Mouse (Mus musculus) stomach, postnatal 0 days (tissue): ENCODE results near the gene Galnt14.

Source experiments
- CTCF ChIP-seq: IDR thresholded peaks from 2 replicates; pipeline ENCODE4 v1.5.1; 2016; ENCODE audit warnings: antibody characterized with exemption, low read depth, mild to moderate bottlenecking, moderate library complexity
- EP300 ChIP-seq: optimal IDR thresholded peaks from 2 replicates; pipeline ENCODE3; 2016; ENCODE audit warnings: antibody characterized with exemption

DNA sequence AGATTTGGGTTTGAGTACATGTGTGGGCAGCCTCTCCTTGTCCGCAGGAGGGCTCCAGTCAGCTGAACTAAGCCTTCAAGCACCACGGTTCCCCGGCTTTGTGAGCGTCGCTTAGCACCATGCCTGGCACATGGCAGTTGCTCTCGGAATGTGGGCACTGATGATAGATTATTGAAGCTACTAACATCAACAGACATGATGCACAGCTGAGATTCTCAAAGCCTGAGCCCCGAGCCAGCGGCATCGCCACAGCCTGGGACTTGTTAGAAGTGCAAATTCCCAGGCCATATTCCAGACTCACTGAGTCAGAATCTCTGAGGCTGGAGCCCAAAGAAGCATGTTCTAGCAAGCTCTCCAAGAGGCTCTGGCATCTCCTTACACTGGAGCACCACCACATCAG lies 168.3 kb downstream of the Galnt14 start:
- no peak for TF ChIP-seq CTCF
- TF ChIP-seq EP300, result no peak
